Mouse (Mus musculus) testis, adult 2 months (tissue): Measurements from ENCODE around the gene 1700019D03Rik.

Source experiments
- CTCF ChIP-seq: fragments of 200-500 bp; IDR thresholded peaks from 2 replicates; pipeline ENCODE4 v1.5.1; 2012; ENCODE audit warnings: low read depth, mild to moderate bottlenecking, inconsistent platforms, low read length, moderate library complexity; ENCODE audit not compliant: control insufficient read depth, insufficient read depth, insufficient replicate concordance
- POLR2A ChIP-seq: fragments of 200-500 bp; IDR thresholded peaks from 2 replicates; pipeline ENCODE4 v1.6.1; 2012; ENCODE audit warnings: low read depth, mild to moderate bottlenecking, inconsistent platforms, low read length, moderate library complexity; ENCODE audit not compliant: control insufficient read depth

GRCm38 (mm10) chr1:52973198-52973597 is 46.8 kb downstream of the 1700019D03Rik start:
- TF ChIP-seq CTCF (no peak), POLR2A (no peak)
